10 mouse cellular contexts compared by ENCODE assay signal in the genomic region with DNA sequence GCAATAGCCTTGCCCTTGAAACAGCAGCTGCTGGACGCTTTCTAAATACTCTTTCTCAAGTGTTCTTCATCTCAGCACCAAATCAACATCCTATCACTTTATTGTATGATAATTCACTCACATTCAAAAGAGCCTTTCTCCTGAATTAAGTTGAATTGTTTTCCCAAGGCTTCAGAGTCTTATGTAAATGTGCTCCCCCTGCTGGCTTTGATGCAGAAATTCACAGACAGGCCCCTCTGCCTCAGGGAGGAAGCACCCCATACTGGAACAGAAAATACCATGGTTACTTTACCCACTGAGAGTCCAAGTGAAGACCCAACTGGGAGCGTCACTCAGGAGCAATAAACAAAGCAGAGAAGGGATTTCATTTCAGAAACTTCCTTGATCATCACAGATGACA. TPM values are rescaled to one million over a fixed set of nuclear protein-coding genes. Genes with fewer than 3 reads are reported as not detected.
DNase-seq lines count a peak whose midpoint lies in the region; ATAC-seq lines count a peak whose summit lies in the region.
"Had no signal": no experiment of that assay in that cellular context is flagged by ENCODE, and none has a peak within 500 bp of the region (broad histone marks: within the 10 kb centered on the region; RNA-seq: fewer than 3 reads in every experiment).

No protein-coding gene starts in this region.

- no peak for ATAC-seq in hindbrain, embryonic 14.5 days (ENCODE audit: low FRiP score)
- no peak for ATAC-seq in hindbrain, embryonic 13.5 days (ENCODE audit: low FRiP score)

- WGBS in hindbrain, embryonic 14.5 days, result 55% methylated on average over 2 of the region's 2 CpGs
- 51% methylated on average over 2 of the region's 2 CpGs for WGBS in hindbrain, embryonic 13.5 days
- 51% methylated on average over 2 of the region's 2 CpGs for WGBS in hindbrain, embryonic 10.5 days

- H3K4me3 ChIP-seq in hindbrain, embryonic 14.5 days (replicated peaks; ENCODE audit: low read length), result no peak overlapping the region
- H3K4me3 ChIP-seq in hindbrain, embryonic 13.5 days, result no peak overlapping the region
- no peak overlapping the region for H3K4me3 ChIP-seq in hindbrain, embryonic 10.5 days
- H3K4me3 ChIP-seq: heart, embryonic 13.5 days; megakaryocyte, embryonic 14.5 days had no signal

- H3K9ac ChIP-seq in hindbrain, embryonic 14.5 days, result no peak overlapping the region
- no peak overlapping the region for H3K9ac ChIP-seq in hindbrain, embryonic 13.5 days
- H3K9ac ChIP-seq: heart, embryonic 13.5 days had no signal

- H3K4me1 ChIP-seq in hindbrain, embryonic 14.5 days (replicated peaks; ENCODE audit: control insufficient read depth, insufficient read depth, low read length), result no peaks in the 10 kb centered on the region
- H3K4me1 ChIP-seq in hindbrain, embryonic 13.5 days (replicated peaks), result no peaks in the 10 kb centered on the region
- H3K4me1 ChIP-seq in hindbrain, embryonic 10.5 days (replicated peaks), result no peaks in the 10 kb centered on the region; the same call in 1 of the 2 replicates

- no peak overlapping the region for H3K27ac ChIP-seq in hindbrain, embryonic 14.5 days
- H3K27ac ChIP-seq in hindbrain, embryonic 13.5 days, result no peak overlapping the region
- H3K27ac ChIP-seq in hindbrain, embryonic 10.5 days, result no peak overlapping the region
- H3K27ac ChIP-seq: heart, embryonic 13.5 days had no signal

- peaks cover 68% of the 10 kb centered on the region for H3K36me3 ChIP-seq in hindbrain, embryonic 14.5 days (replicated peaks; ENCODE audit: control insufficient read depth, insufficient read depth)
- peaks cover 65% of the 10 kb centered on the region for H3K36me3 ChIP-seq in hindbrain, embryonic 13.5 days
- peaks cover 96% of the 10 kb centered on the region for H3K36me3 ChIP-seq in hindbrain, embryonic 10.5 days

- H3K27me3 ChIP-seq in hindbrain, embryonic 14.5 days (ENCODE audit: control insufficient read depth, insufficient read depth, low read length), result no peaks in the 10 kb centered on the region
- no peaks in the 10 kb centered on the region for H3K27me3 ChIP-seq in hindbrain, embryonic 13.5 days
- no peaks in the 10 kb centered on the region for H3K27me3 ChIP-seq in hindbrain, embryonic 10.5 days (ENCODE audit: insufficient read depth, poor library complexity, severe bottlenecking)
- H3K27me3 ChIP-seq: heart, embryonic 13.5 days; megakaryocyte, embryonic 14.5 days had no signal

- no peaks in the 10 kb centered on the region for H3K9me3 ChIP-seq in hindbrain, embryonic 14.5 days (ENCODE audit: control insufficient read depth, low read length)
- no peaks in the 10 kb centered on the region for H3K9me3 ChIP-seq in hindbrain, embryonic 13.5 days
- no peaks in the 10 kb centered on the region for H3K9me3 ChIP-seq in hindbrain, embryonic 10.5 days
- H3K9me3 ChIP-seq: heart, embryonic 13.5 days; megakaryocyte, embryonic 14.5 days had no signal

- peak; percentile 72 for DNase-seq in hindbrain, embryonic 14.5 days (ENCODE audit: low spot score)
- DNase-seq in urinary bladder, postnatal 14 days (ENCODE audit: low spot score), result peak; percentile 18
- DNase-seq in urinary bladder, adult 18-20 months (ENCODE audit: low spot score in 2 of 2), result no peak
- peak; percentile 28 for DNase-seq in c-Kit-positive CD71-positive TER-119-negative erythroid progenitor cells, embryonic 14.5 days (ENCODE audit: low read depth)
- DNase-seq in kidney, postnatal 36 days, result peak; percentile 37 to 50
- peak; percentile 78 for DNase-seq in retina, embryonic 14.5 days (ENCODE audit: low spot score)
- no peak for DNase-seq in hindbrain, embryonic 10.5 days (ENCODE audit: low spot score)

- no peak overlapping the region for H3K4me2 ChIP-seq in hindbrain, embryonic 14.5 days (replicated peaks)
- no peak overlapping the region for H3K4me2 ChIP-seq in hindbrain, embryonic 13.5 days
- H3K4me2 ChIP-seq: heart, embryonic 13.5 days had no signal

RNA-seq across cellular contexts. Expression of a gene that starts 43.6 kb away (rescaled TPM):
- polyA plus RNA-seq in hindbrain, embryonic 14.5 days (2014; fragmentation: Nextera tagmentation; extraction: Ambion mirVana), result 32.7 TPM in 2 replicates
- 35.7 and 35.8 TPM in 2 replicates for polyA plus RNA-seq in hindbrain, embryonic 13.5 days (2015; fragmentation: Nextera tagmentation; extraction: Ambion mirVana)
- 26.0 and 30.1 TPM in 2 replicates for polyA plus RNA-seq in hindbrain, embryonic 10.5 days (2016; fragmentation: Nextera tagmentation; extraction: Ambion mirVana)

RNA-seq across cellular contexts. Expression of a gene that starts 43.8 kb away (rescaled TPM):
- 2.0 and 2.4 TPM in 2 replicates for polyA plus RNA-seq in hindbrain, embryonic 14.5 days (2014; fragmentation: Nextera tagmentation; extraction: Ambion mirVana)
- polyA plus RNA-seq in hindbrain, embryonic 13.5 days (2015; fragmentation: Nextera tagmentation; extraction: Ambion mirVana), result 1.6 and 2.4 TPM in 2 replicates
- polyA plus RNA-seq in hindbrain, embryonic 10.5 days (2016; fragmentation: Nextera tagmentation; extraction: Ambion mirVana), result 7.8 and 12.5 TPM in 2 replicates

RNA-seq across cellular contexts. Expression of a gene that starts 51.5 kb away (rescaled TPM):
- polyA plus RNA-seq in hindbrain, embryonic 14.5 days (2014; fragmentation: Nextera tagmentation; extraction: Ambion mirVana), result 2.9 and 4.2 TPM in 2 replicates
- polyA plus RNA-seq in hindbrain, embryonic 13.5 days (2015; fragmentation: Nextera tagmentation; extraction: Ambion mirVana), result 6.3 and 6.9 TPM in 2 replicates
- polyA plus RNA-seq in hindbrain, embryonic 10.5 days (2016; fragmentation: Nextera tagmentation; extraction: Ambion mirVana), result 3.3 and 4.3 TPM in 2 replicates

Comparison
In these comparisons a context has a peak if more than half of its experiments do, and no peak if none do; other contexts are left out.
1. DNase-seq: peak in hindbrain, embryonic 14.5 days (single experiment), urinary bladder, postnatal 14 days (single experiment), c-Kit-positive CD71-positive TER-119-negative erythroid progenitor cells, embryonic 14.5 days (single experiment), kidney, postnatal 36 days (2 of 2) and retina, embryonic 14.5 days (single experiment); none in urinary bladder, adult 18-20 months (0 of 2) and hindbrain, embryonic 10.5 days (single experiment).